Mouse (Mus musculus) hindbrain, embryonic 12.5 days (tissue): ENCODE data around the gene Myo6. TPM values are rescaled to one million over a fixed set of nuclear protein-coding genes. Genes with fewer than 3 reads are reported as not detected.

Experiments used
- ATAC-seq: fragments of 200-750 bp; cut with Nextera tagmentation; 2 replicates; pipeline ENCODE4 v1.8.0; 2017; ENCODE audit warnings: moderate TSS enrichment; ENCODE audit not compliant: low FRiP score
- H3K27ac ChIP-seq: fragments of 300-500 bp; sonication (generic); 2 replicates; pipeline ENCODE4 v1.5.1; 2016; ENCODE audit warnings: mild to moderate bottlenecking
- H3K27me3 ChIP-seq: fragments of 300-500 bp; sonication (generic); 2 replicates; pipeline ENCODE4 v1.6.1; 2016; ENCODE audit warnings: mild to moderate bottlenecking
- H3K36me3 ChIP-seq: fragments of 300-500 bp; sonication (generic); 2 replicates; pipeline ENCODE4 v1.6.1; 2016; ENCODE audit warnings: mild to moderate bottlenecking
- H3K4me1 ChIP-seq: fragments of 300-500 bp; sonication (generic); 2 replicates; pipeline ENCODE4 v1.6.1; 2016
- H3K4me2 ChIP-seq: fragments of 300-500 bp; sonication (generic); replicated peaks from 2 replicates; pipeline ENCODE4 v1.6.1; 2016; ENCODE audit warnings: mild to moderate bottlenecking
- H3K4me3 ChIP-seq: fragments of 300-500 bp; sonication (generic); 2 replicates; pipeline ENCODE4 v1.5.1; 2016; ENCODE audit warnings: mild to moderate bottlenecking
- H3K9ac ChIP-seq: fragments of 300-500 bp; sonication (generic); 2 replicates; pipeline ENCODE4 v1.6.1; 2016; ENCODE audit warnings: mild to moderate bottlenecking, moderate library complexity
- H3K9me3 ChIP-seq: fragments of 300-500 bp; sonication (generic); replicated peaks from 2 replicates; pipeline ENCODE4 v1.6.1; 2016; ENCODE audit warnings: mild to moderate bottlenecking
- WGBS: fragments of 180-500 bp; shearing (Covaris S2); methylation state at CpG from one replicate; pipeline ENCODE4 v1.1.7; 2016; 5-methylcytosine and 5-hydroxymethylcytosine counted together
- polyA plus RNA-seq: library from polyadenylated mRNA; unstranded; fragments of >200 nt; fragmentation: Nextera tagmentation; extraction: Ambion mirVana; gene quantifications from 2 replicates; pipeline ENCODE4 v1.2.1, GENCODE M21; 2016

Myo6 gene
- polyA plus RNA-seq, 1 experiment from 2014 or later = 19.6 TPM

DNA sequence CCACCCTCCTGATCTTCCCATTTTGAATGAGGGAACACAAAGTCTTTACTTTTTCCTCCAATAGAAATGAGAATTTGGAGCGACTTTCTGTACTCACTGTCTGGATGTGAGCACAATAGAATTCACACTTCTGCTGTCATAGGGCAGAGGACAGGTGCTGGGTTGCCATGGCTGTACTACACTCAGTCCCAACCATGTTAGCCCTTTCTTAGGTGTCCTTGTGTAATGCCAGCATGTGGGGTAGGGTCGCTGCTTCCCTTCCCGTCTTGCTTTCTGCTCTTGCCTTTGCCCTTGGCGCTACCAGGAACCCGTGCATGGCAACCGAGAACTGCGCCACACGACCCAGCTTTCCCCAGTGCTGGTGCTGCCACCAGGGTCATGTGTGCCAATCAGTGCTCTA is 21.9 kb downstream of the Myo6 start:
- ATAC-seq = no peak
- Histone ChIP-seq H3K4me2 (no peak overlapping the region), H3K9ac (no peak overlapping the region), H3K9me3 (no peaks in the 10 kb centered on the region), H3K27me3 (no peaks in the 10 kb centered on the region), H3K4me1 (0 out of 2 replicates have a peak, but pooled peaks cover 2% of the 10 kb centered on the region), H3K36me3 (no peaks in the 10 kb centered on the region), H3K4me3 (no peak overlapping the region), H3K27ac (no peak overlapping the region)
- 85% methylated on average over 8 of the region's 8 CpGs for WGBS

DNA sequence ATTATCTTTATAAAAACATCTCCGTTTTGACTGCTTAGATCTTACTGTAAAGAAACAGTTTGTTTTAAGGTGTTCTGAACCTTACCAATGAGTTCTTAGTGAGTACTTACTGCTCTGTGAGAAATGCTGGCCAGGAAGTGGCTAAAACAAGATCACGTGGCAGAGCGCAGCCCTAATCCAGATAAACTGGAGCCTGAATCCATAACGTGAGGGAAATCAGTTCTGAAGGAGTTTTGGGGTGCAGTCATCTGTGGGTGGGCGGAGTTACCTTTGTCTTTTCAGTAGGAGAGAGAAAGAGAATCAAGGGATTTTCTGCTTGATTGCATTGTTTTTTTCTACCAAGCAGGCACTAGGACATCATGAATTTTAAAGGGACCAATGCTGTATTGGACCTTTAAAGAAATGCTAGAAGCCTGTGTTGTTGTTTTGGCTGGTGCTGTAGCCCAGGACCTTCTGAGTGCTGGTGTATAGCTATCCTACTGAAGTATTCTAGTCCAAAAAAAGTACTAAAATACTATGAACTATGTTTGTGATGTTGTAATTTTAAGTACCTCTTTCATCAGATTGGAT is 23.6 kb downstream of the Myo6 start:
- Histone ChIP-seq H3K9me3 (no peaks in the 10 kb centered on the region), H3K9ac (no peak overlapping the region), H3K4me1 (0 out of 2 replicates have a peak, but pooled peaks cover 2% of the 10 kb centered on the region), H3K27ac (no peak overlapping the region), H3K36me3 (no peaks in the 10 kb centered on the region), H3K27me3 (no peaks in the 10 kb centered on the region), H3K4me2 (no peak overlapping the region), H3K4me3 (no peak overlapping the region)
- ATAC-seq = no peak
- WGBS = 54% methylated on average over 5 of the region's 5 CpGs

DNA sequence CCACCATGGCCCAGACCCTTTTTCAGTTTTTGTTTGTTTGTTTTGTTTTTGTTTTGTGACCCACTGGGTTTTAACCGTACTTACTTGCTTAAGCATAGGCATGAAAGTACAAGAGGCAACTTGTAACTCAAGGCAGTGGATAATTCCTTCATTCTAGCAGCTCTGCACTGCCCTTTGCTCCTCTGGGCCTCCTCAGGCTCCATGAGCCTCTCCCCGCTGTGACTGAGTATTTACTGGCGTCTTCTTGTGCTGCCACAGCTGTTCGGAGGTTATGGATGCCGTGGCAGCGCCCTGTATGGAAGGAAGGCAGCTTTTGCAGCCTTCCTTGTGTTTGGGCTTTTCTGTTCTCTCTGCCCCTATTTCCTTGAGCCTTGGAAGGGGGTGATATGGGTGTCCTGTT is 26.4 kb downstream of the Myo6 start:
- H3K4me3 ChIP-seq = no peak overlapping the region
- WGBS = 60% methylated on average over 6 of the region's 6 CpGs
- no peak overlapping the region for H3K4me2 ChIP-seq
- H3K9me3 ChIP-seq = no peaks in the 10 kb centered on the region
- H3K27me3 ChIP-seq = no peaks in the 10 kb centered on the region
- H3K27ac ChIP-seq = no peak overlapping the region
- peaks cover 2% of the 10 kb centered on the region; the same call in 1 of the 2 replicates for H3K4me1 ChIP-seq
- ATAC-seq = no peak
- H3K36me3 ChIP-seq = no peaks in the 10 kb centered on the region
- no peak overlapping the region for H3K9ac ChIP-seq

DNA sequence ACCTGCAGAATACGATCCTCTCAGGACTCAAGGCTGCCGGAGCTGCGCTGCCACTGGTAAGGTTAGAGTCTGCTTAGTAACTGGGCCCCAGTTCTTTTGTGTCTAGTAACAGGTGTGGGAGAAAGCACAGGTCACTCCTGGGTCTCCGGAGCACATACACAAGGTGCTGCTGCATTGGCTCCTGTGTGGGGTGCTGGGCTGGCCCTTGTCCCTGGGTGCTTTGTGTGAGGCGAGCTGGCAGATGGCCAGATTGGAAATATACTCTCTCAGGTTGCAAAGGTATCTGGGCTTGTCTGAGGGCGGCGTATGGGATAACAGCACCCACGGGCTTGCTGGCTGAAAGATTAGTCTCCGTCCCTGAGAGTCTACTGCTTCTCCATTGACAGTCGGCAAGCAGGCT is 27.5 kb downstream of the Myo6 start:
- Histone ChIP-seq H3K9ac (no peak overlapping the region), H3K4me2 (no peak overlapping the region), H3K9me3 (no peaks in the 10 kb centered on the region), H3K27ac (no peak overlapping the region), H3K4me3 (no peak overlapping the region), H3K36me3 (no peaks in the 10 kb centered on the region), H3K4me1 (peaks cover 5% of the 10 kb centered on the region), H3K27me3 (no peaks in the 10 kb centered on the region)
- 82% methylated on average over 10 of the region's 10 CpGs for WGBS
- no peak for ATAC-seq

DNA sequence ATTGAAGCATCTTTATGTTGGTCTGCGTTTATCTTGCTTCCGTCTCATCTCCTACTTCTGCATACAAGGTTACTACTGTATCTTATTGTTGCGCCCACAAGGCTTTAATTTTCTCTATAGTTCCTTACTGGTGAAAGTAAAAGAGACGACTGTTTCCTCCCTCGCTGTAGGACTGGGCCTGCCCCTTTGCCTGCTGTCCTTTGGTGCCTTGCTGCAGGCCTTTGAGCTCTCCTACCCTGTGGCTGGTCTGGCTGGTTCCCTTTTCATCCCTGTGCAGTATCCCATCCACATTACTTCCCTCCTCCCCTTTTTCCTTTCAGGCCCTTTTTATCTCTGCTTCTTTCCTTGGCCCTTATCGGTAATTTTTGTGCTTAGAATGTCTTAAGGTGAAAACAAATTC is 29.6 kb downstream of the Myo6 start:
- Histone ChIP-seq H3K9ac (no peak overlapping the region), H3K27me3 (no peaks in the 10 kb centered on the region), H3K27ac (no peak overlapping the region), H3K9me3 (no peaks in the 10 kb centered on the region), H3K36me3 (no peaks in the 10 kb centered on the region), H3K4me1 (peaks cover 6% of the 10 kb centered on the region), H3K4me2 (no peak overlapping the region), H3K4me3 (no peak overlapping the region)
- no peak for ATAC-seq
- 73% methylated on average over 6 of the region's 6 CpGs for WGBS

DNA sequence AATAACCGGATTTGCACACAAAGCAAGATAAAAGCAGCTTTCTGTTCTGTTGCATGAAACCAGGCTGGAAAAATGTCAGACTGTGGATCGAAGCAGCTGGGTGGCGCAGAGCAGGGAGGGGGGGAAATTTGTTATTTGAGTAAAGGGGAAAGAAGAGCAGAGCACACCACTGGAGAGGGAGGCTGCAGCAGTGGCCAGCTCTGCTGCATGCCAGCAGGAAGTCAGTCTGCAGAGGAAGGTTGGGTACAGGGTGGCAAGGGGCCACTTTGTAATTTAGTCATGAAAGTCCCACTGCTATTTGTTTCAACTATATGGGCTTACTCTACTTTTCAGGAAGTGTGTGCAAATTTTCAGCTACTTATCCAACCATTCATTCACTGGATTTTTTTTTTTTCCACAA is 31.3 kb downstream of the Myo6 start:
- Histone ChIP-seq H3K4me3 (no peak overlapping the region), H3K9me3 (no peaks in the 10 kb centered on the region), H3K36me3 (no peaks in the 10 kb centered on the region), H3K9ac (no peak overlapping the region), H3K27ac (no peak overlapping the region), H3K4me1 (peaks cover 6% of the 10 kb centered on the region), H3K4me2 (no peak overlapping the region), H3K27me3 (no peaks in the 10 kb centered on the region)
- no peak for ATAC-seq
- WGBS = 67% methylated on average over 3 of the region's 3 CpGs

DNA sequence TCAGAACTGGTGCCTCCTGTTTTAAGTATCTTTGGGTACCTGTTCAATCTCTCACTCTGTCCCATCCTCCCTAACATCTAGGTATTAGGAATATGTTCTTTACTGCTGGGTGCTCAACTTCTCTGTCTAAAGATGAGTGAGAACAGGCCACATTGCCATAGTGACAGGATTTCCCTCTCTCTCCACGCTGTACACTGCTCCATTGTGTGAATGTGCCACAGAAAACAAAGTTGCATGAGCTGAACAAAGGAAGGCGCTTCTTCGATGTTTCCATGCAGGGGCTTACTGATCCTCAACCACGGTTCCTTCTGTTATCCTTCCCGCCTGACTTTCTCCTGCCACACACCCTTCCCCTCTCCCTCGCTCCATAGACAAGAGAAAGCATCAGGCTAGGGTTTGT is 32.4 kb downstream of the Myo6 start:
- H3K27ac ChIP-seq = no peak overlapping the region
- H3K27me3 ChIP-seq = no peaks in the 10 kb centered on the region
- ATAC-seq = 0 out of 2 replicates have a peak, but pooled peaks have one; percentile 38
- peaks cover 6% of the 10 kb centered on the region for H3K4me1 ChIP-seq
- WGBS = 27% methylated on average over 6 of the region's 6 CpGs
- no peaks in the 10 kb centered on the region for H3K36me3 ChIP-seq
- H3K9ac ChIP-seq = no peak overlapping the region
- H3K4me3 ChIP-seq = no peak overlapping the region
- no peaks in the 10 kb centered on the region for H3K9me3 ChIP-seq
- H3K4me2 ChIP-seq = no peak overlapping the region

DNA sequence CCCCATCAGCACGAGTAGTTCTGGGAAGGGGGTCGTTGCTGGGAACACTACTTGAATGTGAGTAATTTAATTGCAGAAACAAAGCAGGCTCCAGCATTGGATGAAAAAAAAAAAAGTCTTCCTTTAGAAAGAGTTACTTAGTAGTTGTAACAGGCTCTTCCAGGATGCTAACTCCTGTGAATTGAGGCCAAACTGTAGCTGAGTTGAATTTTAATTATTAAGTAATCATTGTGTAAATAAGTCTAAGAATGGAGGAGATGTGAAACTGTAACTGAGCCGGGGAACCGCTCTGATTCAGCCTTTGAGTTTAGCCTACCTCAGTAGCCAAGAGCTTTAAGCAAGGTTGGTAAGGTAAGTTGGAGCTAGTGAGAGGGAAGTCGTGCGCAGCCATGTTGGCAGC is 36.0 kb downstream of the Myo6 start:
- 72% methylated on average over 6 of the region's 6 CpGs for WGBS
- no peaks in the 10 kb centered on the region for H3K36me3 ChIP-seq
- no peak overlapping the region for H3K27ac ChIP-seq
- H3K9ac ChIP-seq = no peak overlapping the region
- no peaks in the 10 kb centered on the region for H3K9me3 ChIP-seq
- H3K4me1 ChIP-seq = peaks cover 6% of the 10 kb centered on the region
- no peak for ATAC-seq
- no peak overlapping the region for H3K4me3 ChIP-seq
- no peak overlapping the region for H3K4me2 ChIP-seq
- H3K27me3 ChIP-seq = no peaks in the 10 kb centered on the region

DNA sequence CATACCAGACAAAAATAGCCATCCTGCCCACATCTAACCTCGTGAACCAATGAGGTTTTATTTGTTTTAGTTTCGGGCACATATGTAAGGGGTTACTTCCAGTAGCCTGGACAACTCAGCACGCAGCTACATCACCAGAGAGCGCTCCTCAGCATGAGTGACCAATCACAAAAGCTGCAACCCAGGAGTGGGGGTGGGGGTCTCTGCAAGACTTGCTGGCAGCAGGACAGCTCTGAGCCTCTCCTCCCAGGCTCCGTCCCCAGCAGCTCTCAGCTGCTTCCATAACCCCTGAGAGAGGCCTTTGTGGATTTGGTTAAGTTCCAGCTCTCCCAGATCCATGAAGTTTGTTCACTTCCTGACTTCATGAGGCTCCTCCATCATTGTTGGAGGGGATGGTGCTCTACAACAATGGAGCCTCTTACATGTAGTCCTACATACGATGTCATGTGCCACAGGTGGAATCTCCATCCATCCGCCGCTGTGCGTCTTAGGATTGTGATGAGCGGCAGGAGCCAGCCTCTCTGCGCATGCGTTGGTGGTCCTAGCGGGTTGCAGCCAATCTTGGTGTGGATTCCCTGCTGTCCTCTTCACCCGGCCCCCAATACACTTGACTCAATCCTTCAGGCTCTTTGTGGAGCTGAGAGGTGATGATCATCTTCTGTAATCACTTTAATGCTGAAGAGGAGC is 37.7 kb downstream of the Myo6 start:
- WGBS = 80% methylated on average over 14 of the region's 14 CpGs
- Histone ChIP-seq H3K27ac (no peak overlapping the region), H3K4me1 (0 out of 2 replicates have a peak, but pooled peaks cover 1% of the 10 kb centered on the region), H3K36me3 (no peaks in the 10 kb centered on the region), H3K27me3 (no peaks in the 10 kb centered on the region), H3K9me3 (no peaks in the 10 kb centered on the region), H3K4me2 (no peak overlapping the region), H3K9ac (no peak overlapping the region), H3K4me3 (no peak overlapping the region)
- 0 out of 2 replicates have a peak, but pooled peaks have one; percentile 52 for ATAC-seq

DNA sequence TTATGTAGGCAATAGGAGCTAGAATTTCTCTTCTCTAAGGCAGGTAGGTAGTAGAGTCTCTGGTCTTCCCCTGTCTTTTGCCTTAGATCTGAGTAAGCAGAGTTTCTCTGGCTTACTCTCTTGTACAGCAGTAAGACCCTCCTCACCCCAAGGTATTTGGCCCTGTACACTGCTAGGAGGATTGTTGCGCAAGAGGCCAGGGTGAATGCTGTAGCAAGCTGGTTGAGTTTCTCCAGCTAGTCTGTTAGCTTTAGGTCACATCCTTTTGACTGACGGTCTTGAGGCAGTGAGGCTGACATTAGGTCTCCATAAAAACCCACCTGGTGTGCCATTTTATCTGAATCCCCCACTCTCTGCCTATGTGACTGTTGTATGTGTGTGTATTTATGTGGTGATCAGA is 43.9 kb downstream of the Myo6 start:
- H3K9me3 ChIP-seq = no peaks in the 10 kb centered on the region
- ATAC-seq = no peak
- H3K36me3 ChIP-seq = no peaks in the 10 kb centered on the region
- H3K4me2 ChIP-seq = no peak overlapping the region
- WGBS = 83% methylated on average over 2 of the region's 2 CpGs
- no peaks in the 10 kb centered on the region for H3K27me3 ChIP-seq
- H3K27ac ChIP-seq = no peak overlapping the region
- no peak overlapping the region for H3K9ac ChIP-seq
- 0 out of 2 replicates have a peak, but pooled peaks cover 3% of the 10 kb centered on the region for H3K4me1 ChIP-seq
- H3K4me3 ChIP-seq = no peak overlapping the region

DNA sequence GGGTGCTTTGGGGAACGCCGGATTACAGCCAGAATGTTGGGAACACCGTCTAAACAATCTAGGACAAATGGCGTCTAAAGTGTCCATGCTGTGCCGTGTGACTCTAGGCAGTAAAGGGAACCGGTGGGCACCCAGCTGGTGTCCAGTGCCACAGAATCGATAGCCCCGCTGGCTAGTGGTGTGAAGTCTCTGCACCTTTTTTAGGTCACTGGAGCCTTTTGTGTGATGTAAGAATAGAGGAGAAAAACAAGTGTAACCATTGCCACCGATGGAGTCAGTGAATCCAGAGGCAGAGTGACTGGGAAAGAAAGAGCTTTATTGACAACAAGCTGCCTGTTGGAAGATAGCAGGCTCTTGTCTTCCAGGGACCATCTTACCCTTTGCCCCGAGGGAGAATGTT is 44.6 kb downstream of the Myo6 start:
- H3K9ac ChIP-seq = no peak overlapping the region
- H3K4me1 ChIP-seq = 0 out of 2 replicates have a peak, but pooled peaks cover 3% of the 10 kb centered on the region
- no peak overlapping the region for H3K4me2 ChIP-seq
- no peaks in the 10 kb centered on the region for H3K9me3 ChIP-seq
- H3K4me3 ChIP-seq = no peak overlapping the region
- H3K36me3 ChIP-seq = no peaks in the 10 kb centered on the region
- H3K27ac ChIP-seq = no peak overlapping the region
- ATAC-seq = no peak
- H3K27me3 ChIP-seq = no peaks in the 10 kb centered on the region
- 46% methylated on average over 10 of the region's 10 CpGs for WGBS

DNA sequence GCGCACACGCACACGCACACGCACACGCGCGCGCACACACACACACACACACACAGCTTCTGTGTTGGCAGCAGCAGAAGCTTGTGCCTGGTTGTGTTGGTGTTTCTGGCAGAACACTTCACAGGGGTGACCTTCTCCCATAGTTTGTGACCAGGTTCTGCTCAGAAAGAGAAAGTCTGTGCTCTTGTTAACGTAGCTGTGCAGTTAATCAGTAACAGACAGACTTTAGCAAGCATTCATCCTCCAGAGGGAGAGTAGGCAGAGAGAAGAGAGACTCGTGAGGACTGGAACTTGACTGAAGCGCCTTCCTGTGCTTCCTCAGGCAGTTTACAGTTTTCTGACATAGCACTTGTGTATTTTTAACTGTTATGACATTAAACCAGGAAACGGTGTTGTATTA is 45.3 kb downstream of the Myo6 start:
- Histone ChIP-seq H3K4me3 (no peak overlapping the region), H3K4me1 (0 out of 2 replicates have a peak, but pooled peaks cover 3% of the 10 kb centered on the region), H3K9ac (no peak overlapping the region), H3K36me3 (no peaks in the 10 kb centered on the region), H3K27me3 (no peaks in the 10 kb centered on the region), H3K9me3 (no peaks in the 10 kb centered on the region), H3K27ac (no peak overlapping the region), H3K4me2 (no peak overlapping the region)
- 80% methylated on average over 12 of the region's 12 CpGs for WGBS
- no peak for ATAC-seq

DNA sequence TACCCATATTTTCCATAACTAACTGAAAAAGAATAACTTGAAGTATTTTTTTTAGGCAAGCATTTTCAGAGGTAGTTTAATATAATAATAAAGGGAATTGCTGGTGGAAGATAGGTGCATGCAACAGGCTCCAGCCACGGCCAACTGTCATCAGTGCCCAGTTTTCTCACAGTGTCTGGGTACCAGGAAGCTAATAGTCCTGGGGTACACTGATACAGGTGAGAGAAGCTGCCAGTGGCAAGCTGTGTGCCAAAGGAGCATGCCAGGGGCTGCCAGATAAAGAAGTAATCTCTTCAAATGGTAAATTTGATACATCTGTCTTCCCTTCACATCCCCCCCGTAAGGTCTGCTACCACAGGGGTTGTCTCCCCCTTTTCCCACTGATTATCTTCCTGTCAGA is 48.6 kb downstream of the Myo6 start:
- Histone ChIP-seq H3K4me2 (no peak overlapping the region), H3K9ac (no peak overlapping the region), H3K4me3 (no peak overlapping the region), H3K9me3 (no peaks in the 10 kb centered on the region), H3K27me3 (no peaks in the 10 kb centered on the region), H3K27ac (no peak overlapping the region), H3K4me1 (peaks cover 11% of the 10 kb centered on the region; the same call in 1 of the 2 replicates), H3K36me3 (no peaks in the 10 kb centered on the region)
- no peak for ATAC-seq
- 84% methylated on average over 2 of the region's 2 CpGs for WGBS
